Mouse (Mus musculus) thymus, postnatal 25 days (tissue): ENCODE data around the gene Foxc2.

Source experiments
- DNase-seq: peaks from one replicate; pipeline ENCODE4 v3.0.0; 2022

The Foxc2 gene

GRCm38 (mm10) chr8:121152394-121152793 is 36.4 kb downstream of the Foxc2 start:
- no peak for DNase-seq

- DNase-seq, result no peak
Observed at GRCm38 (mm10) chr8:121156990-121157491, 41.1 kb downstream of the Foxc2 start.

- DNase-seq, result no peak
Observed at GRCm38 (mm10) chr8:121158812-121159211, 42.8 kb downstream of the Foxc2 start.

GRCm38 (mm10) chr8:121161437-121161836 is 45.5 kb downstream of the Foxc2 start:
- DNase-seq, result no peak

GRCm38 (mm10) chr8:121162413-121162812 is 46.4 kb downstream of the Foxc2 start:
- DNase-seq, result no peak

GRCm38 (mm10) chr8:121162906-121163695 is 47.1 kb downstream of the Foxc2 start:
- DNase-seq, result no peak

GRCm38 (mm10) chr8:121164017-121164469 is 48.1 kb downstream of the Foxc2 start:
- no peak for DNase-seq

- no peak for DNase-seq
Observed at GRCm38 (mm10) chr8:121168033-121168432, 52.1 kb downstream of the Foxc2 start.
